Comparison of ENCODE assay signal across 9 mouse cellular contexts in genomic region chr9:121331438-121331837, GRCm38 (mm10). TPM values are rescaled to one million over a fixed set of nuclear protein-coding genes. Genes with fewer than 3 reads are reported as not detected.
DNase-seq lines count a peak whose midpoint lies in the region; ATAC-seq and TF ChIP-seq lines count a peak whose summit lies in the region.
"Had no signal": no experiment of that assay in that cellular context is flagged by ENCODE, and none has a peak within 500 bp of the region (broad histone marks: within the 10 kb centered on the region; RNA-seq: fewer than 3 reads in every experiment).

No protein-coding gene starts in this region.

- no peaks in the 10 kb centered on the region for H3K9me3 ChIP-seq in liver, embryonic 11.5 days (ENCODE audit: control insufficient read depth, low read length)
- no peaks in the 10 kb centered on the region for H3K9me3 ChIP-seq in limb, embryonic 14.5 days (ENCODE audit: control insufficient read depth, low read length)

- H3K36me3 ChIP-seq in liver, embryonic 11.5 days (ENCODE audit: control insufficient read depth, insufficient read depth, low read length) = peaks cover 2% of the 10 kb centered on the region; the same call in 1 of the 2 replicates
- H3K36me3 ChIP-seq in limb, embryonic 14.5 days (ENCODE audit: control insufficient read depth, insufficient read depth, low read length) = no peaks in the 10 kb centered on the region

- no peaks in the 10 kb centered on the region for H3K27me3 ChIP-seq in liver, embryonic 11.5 days (replicated peaks; ENCODE audit: control insufficient read depth, insufficient read depth, low read length)
- H3K27me3 ChIP-seq in limb, embryonic 14.5 days (ENCODE audit: control insufficient read depth, insufficient read depth, low read length) = no peaks in the 10 kb centered on the region
- H3K27me3 ChIP-seq: Patski had no signal

- ATAC-seq in liver, embryonic 11.5 days (replicated peaks; ENCODE audit: low FRiP score) = peak; percentile 67
- peak; percentile 45 for ATAC-seq in granulocyte monocyte progenitor cell, adult 5-6 weeks (replicated peaks; ENCODE audit: poor library complexity, severe bottlenecking)
- ATAC-seq in limb, embryonic 14.5 days (ENCODE audit: low FRiP score, low read depth) = peak; percentile 31; the same call in 1 of the 2 replicates

- WGBS in liver, embryonic 11.5 days = 12% methylated on average over 5 of the region's 5 CpGs
- 28% methylated on average over 5 of the region's 5 CpGs for WGBS in limb, embryonic 14.5 days
- 43% methylated on average over 5 of the region's 5 CpGs for WGBS in olfactory bulb, adult 2 months

- H3K4me1 ChIP-seq in liver, embryonic 11.5 days (replicated peaks; ENCODE audit: control insufficient read depth, insufficient read depth, low read length) = peaks cover 22% of the 10 kb centered on the region
- H3K4me1 ChIP-seq in limb, embryonic 14.5 days (ENCODE audit: control insufficient read depth, insufficient read depth, low read length) = peaks cover 36% of the 10 kb centered on the region
- peaks cover 32% of the 10 kb centered on the region for H3K4me1 ChIP-seq in olfactory bulb, adult 2 months (ENCODE audit: control insufficient read depth, insufficient read depth, low read length)

- DNase-seq in liver, embryonic 11.5 days (ENCODE audit: low spot score) = no peak
- no peak for DNase-seq in liver
- DNase-seq in limb, embryonic 14.5 days (ENCODE audit: low spot score) = peak; percentile 36
- DNase-seq in left cerebral cortex, adult 8-10 months (ENCODE audit: low spot score in 2 of 2) = no peak
- DNase-seq in thymus, postnatal 14 days = no peak
- no peak for DNase-seq in lung, postnatal 36 days

- no peak overlapping the region for H3K4me2 ChIP-seq in liver, embryonic 11.5 days
- no peak overlapping the region; the same call in 1 of the 2 replicates for H3K4me2 ChIP-seq in limb, embryonic 14.5 days (replicated peaks; ENCODE audit: low read depth, low read length, severe bottlenecking)

- no peak overlapping the region for H3K4me3 ChIP-seq in liver, embryonic 11.5 days (ENCODE audit: low read depth, low read length)
- H3K4me3 ChIP-seq in limb, embryonic 14.5 days (replicated peaks; ENCODE audit: low read length) = no peak overlapping the region
- no peak overlapping the region for H3K4me3 ChIP-seq in olfactory bulb, adult 2 months (ENCODE audit: insufficient read depth, low read depth, low read length)

- no peak for TF ChIP-seq CTCF in olfactory bulb, adult 2 months (IDR thresholded peaks at IDR 0.05; ENCODE audit: insufficient read depth, low read depth, low read length)

- H3K9ac ChIP-seq in liver, embryonic 11.5 days (ENCODE audit: low read depth, low read length) = no peak overlapping the region; the same call in 1 of the 2 replicates
- H3K9ac ChIP-seq in limb, embryonic 14.5 days (ENCODE audit: low read depth, low read length, severe bottlenecking) = no peak overlapping the region

- peak overlapping the region; percentile 64 for H3K27ac ChIP-seq in liver, embryonic 11.5 days (ENCODE audit: low read depth, low read length)
- peak overlapping the region; percentile 81 for H3K27ac ChIP-seq in limb, embryonic 14.5 days (replicated peaks; ENCODE audit: low read depth, low read length)
- peak overlapping the region; percentile 65; the same call in 1 of the 2 replicates for H3K27ac ChIP-seq in olfactory bulb, adult 2 months (ENCODE audit: insufficient read depth, low read depth, low read length)

- TF ChIP-seq POLR2A in limb, embryonic 14.5 days (IDR thresholded peaks at IDR 0.05; ENCODE audit: borderline replicate concordance, extremely low read depth, insufficient read depth, insufficient read length) = no peak
- TF ChIP-seq POLR2A in olfactory bulb, adult 2 months (IDR thresholded peaks at IDR 0.05; ENCODE audit: insufficient read depth, low read depth, low read length) = no peak

RNA-seq across cellular contexts. Expression of gene Trak1, which starts 34.1 kb away (rescaled TPM):
- 11.2 and 13.1 TPM in 2 replicates for polyA plus RNA-seq in liver, embryonic 11.5 days (2014; fragmentation: Nextera tagmentation; extraction: Ambion mirVana)
- 29.7 and 42.5 TPM in 2 replicates for total RNA-seq in granulocyte monocyte progenitor cell, adult 5-6 weeks (2014; fragmentation: Nextera tagmentation)
- total RNA-seq in granulocyte monocyte progenitor cell, adult 5-6 weeks (2017) = 15.9 and 25.3 TPM in 2 replicates
- 31.2 and 37.5 TPM in 2 replicates for polyA plus RNA-seq in limb, embryonic 14.5 days (2012; rRNA removed)
- 20.0 and 20.8 TPM in 2 replicates for polyA plus RNA-seq in limb, embryonic 14.5 days (2014; fragmentation: Nextera tagmentation; extraction: Ambion mirVana)
- not detected in 2 replicates for polyA plus RNA-seq in olfactory bulb, adult 2 months (2012; ENCODE audit: insufficient read depth, insufficient read length, low replicate concordance, missing spikeins)
- 100 to 1,000 TPM; 206 to 233 (median 225) TPM for total RNA-seq in left cerebral cortex, adult 8-10 months (2022)

RNA-seq across cellular contexts. Expression of gene Ulk4, which starts 54.4 kb away (rescaled TPM):
- polyA plus RNA-seq in liver, embryonic 11.5 days (2014; fragmentation: Nextera tagmentation; extraction: Ambion mirVana) = 75.1 and 77.3 TPM in 2 replicates
- total RNA-seq in granulocyte monocyte progenitor cell, adult 5-6 weeks (2014; fragmentation: Nextera tagmentation) = 1.4 TPM in 1 of 2 replicates, not detected in the other
- total RNA-seq in granulocyte monocyte progenitor cell, adult 5-6 weeks (2017) = 2.6 and 3.2 TPM in 2 replicates
- 6.4 and 7.2 TPM in 2 replicates for polyA plus RNA-seq in limb, embryonic 14.5 days (2012; rRNA removed)
- 120 and 123 TPM in 2 replicates for polyA plus RNA-seq in limb, embryonic 14.5 days (2014; fragmentation: Nextera tagmentation; extraction: Ambion mirVana)
- not detected in 2 replicates for polyA plus RNA-seq in olfactory bulb, adult 2 months (2012; ENCODE audit: insufficient read depth, insufficient read length, low replicate concordance, missing spikeins)
- 10 to 100 TPM in 1 of 4 experiments, 1 to 10 TPM in 3; 7.7 to 10.4 (median 9.2) TPM for total RNA-seq in left cerebral cortex, adult 8-10 months (2022)
